Mouse (Mus musculus): Measurements from ENCODE around the gene Pdgfd. TPM values are rescaled to one million over a fixed set of nuclear protein-coding genes. Genes with fewer than 3 reads are reported as not detected.

Pdgfd gene
- polyA plus RNA-seq, 1 experiment from 2014 or later: 3.3 TPM

GRCm38 (mm10) chr9:6337891-6338290 lies 169.5 kb downstream of the Pdgfd start:
- H3K27ac ChIP-seq (ENCODE audit: low read depth, low read length): no peak overlapping the region
- no peaks in the 10 kb centered on the region for H3K36me3 ChIP-seq (ENCODE audit: control insufficient read depth, insufficient read depth, low read length)
- H3K4me2 ChIP-seq (ENCODE audit: low read depth, low read length): no peak overlapping the region
- H3K9ac ChIP-seq (replicated peaks; ENCODE audit: low read depth, low read length): no peak overlapping the region
- ATAC-seq (ENCODE audit: low read depth): no peak
- H3K9me3 ChIP-seq (ENCODE audit: control insufficient read depth, low read length): no peaks in the 10 kb centered on the region
- 88% methylated on average over 2 of the region's 2 CpGs for WGBS
- H3K27me3 ChIP-seq (ENCODE audit: control insufficient read depth, insufficient read depth, low read length): no peaks in the 10 kb centered on the region
- no peak overlapping the region for H3K4me3 ChIP-seq (ENCODE audit: low read depth, low read length)
- H3K4me1 ChIP-seq (ENCODE audit: control insufficient read depth, insufficient read depth, low read length): no peaks in the 10 kb centered on the region

GRCm38 (mm10) chr9:6338344-6338743 lies 170.0 kb downstream of the Pdgfd start:
- Histone ChIP-seq H3K9me3 (ENCODE audit: control insufficient read depth, low read length) (no peaks in the 10 kb centered on the region), H3K36me3 (ENCODE audit: control insufficient read depth, insufficient read depth, low read length) (no peaks in the 10 kb centered on the region), H3K4me1 (ENCODE audit: control insufficient read depth, insufficient read depth, low read length) (no peaks in the 10 kb centered on the region), H3K4me3 (ENCODE audit: low read depth, low read length) (no peak overlapping the region), H3K27me3 (ENCODE audit: control insufficient read depth, insufficient read depth, low read length) (no peaks in the 10 kb centered on the region), H3K9ac (replicated peaks; ENCODE audit: low read depth, low read length) (no peak overlapping the region), H3K4me2 (ENCODE audit: low read depth, low read length) (no peak overlapping the region), H3K27ac (ENCODE audit: low read depth, low read length) (no peak overlapping the region)
- no peak for ATAC-seq (ENCODE audit: low read depth)
- 94% methylated on average over 3 of the region's 3 CpGs for WGBS

- WGBS: 73% methylated on average over 1 of the region's 1 CpGs
- H3K27me3 ChIP-seq (ENCODE audit: control insufficient read depth, insufficient read depth, low read length): no peaks in the 10 kb centered on the region
- no peak for ATAC-seq (ENCODE audit: low read depth)
- H3K9ac ChIP-seq (replicated peaks; ENCODE audit: low read depth, low read length): no peak overlapping the region
- no peak overlapping the region for H3K4me3 ChIP-seq (ENCODE audit: low read depth, low read length)
- H3K27ac ChIP-seq (ENCODE audit: low read depth, low read length): no peak overlapping the region
- H3K36me3 ChIP-seq (ENCODE audit: control insufficient read depth, insufficient read depth, low read length): no peaks in the 10 kb centered on the region
- no peak overlapping the region for H3K4me2 ChIP-seq (ENCODE audit: low read depth, low read length)
- H3K4me1 ChIP-seq (ENCODE audit: control insufficient read depth, insufficient read depth, low read length): no peaks in the 10 kb centered on the region
- no peaks in the 10 kb centered on the region for H3K9me3 ChIP-seq (ENCODE audit: control insufficient read depth, low read length)
Measured at GRCm38 (mm10) chr9:6339394-6339793, 171.0 kb downstream of the Pdgfd start.

DNA sequence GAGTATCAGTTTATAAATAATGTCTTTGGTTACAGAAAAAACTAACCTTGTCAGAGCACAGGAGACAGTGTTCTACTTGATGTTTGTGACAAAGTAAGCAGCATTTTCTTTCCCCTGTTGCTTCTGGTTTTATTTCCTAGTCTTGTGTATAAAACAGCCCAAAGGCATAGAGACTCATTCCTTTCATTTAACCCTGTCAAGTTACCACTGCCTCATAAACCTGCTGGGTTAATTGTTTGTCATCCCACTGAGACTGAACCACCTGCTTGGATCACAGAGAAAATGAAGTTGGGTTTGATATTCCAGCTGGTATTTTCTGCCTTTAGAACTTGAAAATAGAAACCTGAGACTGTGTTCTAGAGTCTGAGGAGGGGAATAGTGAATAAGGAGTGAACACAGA lies 172.4 kb downstream of the Pdgfd start:
- ATAC-seq (ENCODE audit: low read depth): no peak
- no peaks in the 10 kb centered on the region for H3K4me1 ChIP-seq (ENCODE audit: control insufficient read depth, insufficient read depth, low read length)

DNA sequence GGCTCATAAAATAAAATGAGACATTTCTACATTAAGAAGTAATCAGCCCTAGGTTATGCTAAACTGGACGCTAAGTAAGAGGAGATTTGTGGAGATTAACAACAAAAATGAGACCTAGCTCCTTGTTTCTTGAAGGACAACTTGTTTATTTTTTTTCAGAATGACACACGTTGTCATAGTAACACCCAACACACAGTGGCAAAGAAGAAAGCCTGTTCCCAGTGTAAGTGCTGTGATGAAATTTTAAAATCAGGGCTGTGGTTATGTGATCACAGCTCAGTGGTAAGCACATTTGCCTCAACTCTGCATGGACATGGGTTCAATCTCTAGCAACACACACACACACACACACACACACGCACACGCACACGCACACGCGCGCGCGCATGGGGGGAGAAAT lies 174.5 kb downstream of the Pdgfd start:
- Histone ChIP-seq H3K9me3 (ENCODE audit: control insufficient read depth, low read length) (no peaks in the 10 kb centered on the region), H3K4me2 (ENCODE audit: low read depth, low read length) (no peak overlapping the region), H3K4me3 (ENCODE audit: low read depth, low read length) (no peak overlapping the region), H3K36me3 (ENCODE audit: control insufficient read depth, insufficient read depth, low read length) (no peaks in the 10 kb centered on the region), H3K9ac (replicated peaks; ENCODE audit: low read depth, low read length) (no peak overlapping the region), H3K27ac (ENCODE audit: low read depth, low read length) (no peak overlapping the region), H3K27me3 (ENCODE audit: control insufficient read depth, insufficient read depth, low read length) (no peaks in the 10 kb centered on the region), H3K4me1 (ENCODE audit: control insufficient read depth, insufficient read depth, low read length) (no peaks in the 10 kb centered on the region)
- ATAC-seq (ENCODE audit: low read depth): no peak
- 98% methylated on average over 10 of the region's 10 CpGs for WGBS

More for the DNA sequence above, 172.4 kb downstream of the Pdgfd start:
- Histone ChIP-seq H3K4me2 (ENCODE audit: low read depth, low read length) (no peak overlapping the region), H3K27ac (ENCODE audit: low read depth, low read length) (no peak overlapping the region), H3K9me3 (ENCODE audit: control insufficient read depth, low read length) (no peaks in the 10 kb centered on the region), H3K9ac (replicated peaks; ENCODE audit: low read depth, low read length) (no peak overlapping the region), H3K27me3 (ENCODE audit: control insufficient read depth, insufficient read depth, low read length) (no peaks in the 10 kb centered on the region), H3K4me3 (ENCODE audit: low read depth, low read length) (no peak overlapping the region), H3K36me3 (ENCODE audit: control insufficient read depth, insufficient read depth, low read length) (no peaks in the 10 kb centered on the region)

DNA sequence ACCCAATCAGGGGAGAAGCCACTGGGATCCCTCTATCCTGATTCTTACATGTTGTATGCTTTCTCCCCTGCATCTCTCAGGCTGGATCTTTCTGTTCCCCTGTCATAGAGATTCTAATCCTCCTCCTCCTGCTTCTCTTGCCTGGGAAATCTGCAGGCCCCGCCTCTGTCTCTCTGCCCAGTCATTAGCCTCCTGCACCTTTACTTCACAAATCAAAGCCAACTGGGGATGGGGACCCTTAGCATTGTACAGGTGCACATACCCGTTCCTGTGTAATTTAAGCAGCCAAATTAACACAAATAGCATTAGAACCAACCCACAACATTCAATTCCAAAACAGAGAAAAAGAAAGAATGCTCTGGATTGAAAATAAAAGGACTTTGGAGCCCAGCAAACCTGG lies 176.1 kb downstream of the Pdgfd start:
- Histone ChIP-seq H3K27me3 (ENCODE audit: control insufficient read depth, insufficient read depth, low read length) (no peaks in the 10 kb centered on the region), H3K36me3 (ENCODE audit: control insufficient read depth, insufficient read depth, low read length) (no peaks in the 10 kb centered on the region), H3K9me3 (ENCODE audit: control insufficient read depth, low read length) (no peaks in the 10 kb centered on the region), H3K4me2 (ENCODE audit: low read depth, low read length) (no peak overlapping the region), H3K27ac (ENCODE audit: low read depth, low read length) (no peak overlapping the region), H3K4me1 (ENCODE audit: control insufficient read depth, insufficient read depth, low read length) (no peaks in the 10 kb centered on the region), H3K9ac (replicated peaks; ENCODE audit: low read depth, low read length) (no peak overlapping the region), H3K4me3 (ENCODE audit: low read depth, low read length) (no peak overlapping the region)
- ATAC-seq (ENCODE audit: low read depth): no peak
- 58% methylated on average over 2 of the region's 2 CpGs for WGBS

GRCm38 (mm10) chr9:6344924-6345323 lies 176.5 kb downstream of the Pdgfd start:
- H3K9me3 ChIP-seq (ENCODE audit: control insufficient read depth, low read length): no peaks in the 10 kb centered on the region
- peak; percentile 74 for ATAC-seq (ENCODE audit: low read depth)
- H3K4me3 ChIP-seq (ENCODE audit: low read depth, low read length): no peak overlapping the region
- WGBS: 68% methylated on average over 4 of the region's 4 CpGs
- no peaks in the 10 kb centered on the region for H3K36me3 ChIP-seq (ENCODE audit: control insufficient read depth, insufficient read depth, low read length)
- no peak overlapping the region for H3K4me2 ChIP-seq (ENCODE audit: low read depth, low read length)
- H3K27ac ChIP-seq (ENCODE audit: low read depth, low read length): no peak overlapping the region
- no peaks in the 10 kb centered on the region for H3K27me3 ChIP-seq (ENCODE audit: control insufficient read depth, insufficient read depth, low read length)
- H3K4me1 ChIP-seq (ENCODE audit: control insufficient read depth, insufficient read depth, low read length): no peaks in the 10 kb centered on the region
- no peak overlapping the region for H3K9ac ChIP-seq (replicated peaks; ENCODE audit: low read depth, low read length)

DNA sequence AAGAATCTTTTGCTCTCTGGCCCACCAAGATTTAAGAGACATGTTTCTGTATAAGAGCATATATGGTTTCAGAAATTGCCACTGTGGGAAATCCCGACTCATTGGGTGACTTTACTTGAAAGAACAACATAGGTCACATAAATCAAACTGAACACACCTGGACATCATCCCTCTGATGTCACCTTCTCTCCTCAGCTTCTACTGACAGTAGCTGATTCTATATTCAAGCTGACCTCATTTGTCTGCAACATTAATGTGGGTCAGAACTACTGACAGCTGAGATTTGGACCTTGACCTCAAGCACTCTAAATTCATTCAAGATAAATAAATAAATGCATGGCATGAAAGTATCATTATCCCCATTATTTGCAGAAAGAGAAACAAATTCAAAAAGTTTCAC lies 177.0 kb downstream of the Pdgfd start:
- H3K9ac ChIP-seq (replicated peaks; ENCODE audit: low read depth, low read length): no peak overlapping the region
- no peak overlapping the region for H3K27ac ChIP-seq (ENCODE audit: low read depth, low read length)
- WGBS: 74% methylated on average over 1 of the region's 1 CpGs
- no peak overlapping the region for H3K4me3 ChIP-seq (ENCODE audit: low read depth, low read length)
- H3K36me3 ChIP-seq (ENCODE audit: control insufficient read depth, insufficient read depth, low read length): no peaks in the 10 kb centered on the region
- no peak for ATAC-seq (ENCODE audit: low read depth)
- H3K27me3 ChIP-seq (ENCODE audit: control insufficient read depth, insufficient read depth, low read length): no peaks in the 10 kb centered on the region
- H3K9me3 ChIP-seq (ENCODE audit: control insufficient read depth, low read length): no peaks in the 10 kb centered on the region
- H3K4me2 ChIP-seq (ENCODE audit: low read depth, low read length): no peak overlapping the region
- no peaks in the 10 kb centered on the region for H3K4me1 ChIP-seq (ENCODE audit: control insufficient read depth, insufficient read depth, low read length)

GRCm38 (mm10) chr9:6353257-6353960 lies 185.0 kb downstream of the Pdgfd start:
- WGBS: 50% methylated on average over 1 of the region's 1 CpGs
- Histone ChIP-seq H3K36me3 (ENCODE audit: control insufficient read depth, insufficient read depth, low read length) (no peaks in the 10 kb centered on the region), H3K9me3 (ENCODE audit: control insufficient read depth, low read length) (no peaks in the 10 kb centered on the region), H3K9ac (replicated peaks; ENCODE audit: low read depth, low read length) (no peak overlapping the region), H3K27me3 (ENCODE audit: control insufficient read depth, insufficient read depth, low read length) (no peaks in the 10 kb centered on the region), H3K27ac (ENCODE audit: low read depth, low read length) (no peak overlapping the region), H3K4me2 (ENCODE audit: low read depth, low read length) (no peak overlapping the region), H3K4me1 (ENCODE audit: control insufficient read depth, insufficient read depth, low read length) (no peaks in the 10 kb centered on the region), H3K4me3 (ENCODE audit: low read depth, low read length) (no peak overlapping the region)
- peak; percentile 88 for ATAC-seq (ENCODE audit: low read depth)
